Mouse (Mus musculus): ENCODE data around the gene Zfp52. TPM values are rescaled to one million over a fixed set of nuclear protein-coding genes. Genes with fewer than 3 reads are reported as not detected.

Zfp52 gene
- total and polyA plus RNA-seq, 3 experiments: 0.61 to 7.8 (median 7.4) TPM

DNA sequence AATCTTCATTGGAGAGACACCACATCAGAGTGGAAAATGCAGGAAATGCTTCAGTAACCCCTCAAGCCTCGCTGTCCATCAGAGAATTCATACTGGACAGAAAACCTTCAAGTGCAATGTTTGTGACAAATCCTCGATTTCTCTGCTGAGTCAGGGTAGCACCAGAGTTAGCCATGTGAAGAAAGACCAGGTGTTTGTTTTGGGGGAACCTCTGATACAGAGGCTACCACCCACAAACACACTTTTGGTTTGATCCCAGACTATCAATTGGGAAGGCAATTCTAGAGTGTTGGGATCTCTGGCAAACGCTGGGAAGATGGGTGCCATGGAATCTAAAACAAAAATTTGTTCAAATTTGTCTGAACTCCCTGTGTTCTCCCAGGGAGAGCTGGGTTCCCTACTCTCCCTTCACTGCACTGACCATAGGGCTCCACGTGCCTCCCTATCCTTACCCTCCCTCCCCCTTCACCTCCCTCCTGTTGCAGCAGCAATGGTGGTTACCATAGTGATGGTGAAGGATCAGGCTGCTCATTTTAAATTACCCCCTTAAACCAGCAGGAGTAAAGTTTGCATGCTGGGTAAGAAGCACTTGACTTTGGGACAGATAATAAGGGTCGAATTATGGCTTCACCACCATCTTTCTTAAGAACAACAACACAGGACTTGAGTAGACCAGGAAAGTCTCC lies 4.6 kb upstream of the Zfp52 start:
- TF ChIP-seq CTCF (IDR thresholded peaks at IDR 0.05; ENCODE audit: low read depth, low read length): no peak
- TF ChIP-seq GATA2 (IDR thresholded peaks at IDR 0.05; ENCODE audit: borderline replicate concordance, low read depth, low read length): no peak
- no peak for TF ChIP-seq TAL1 (conservative IDR thresholded peaks at IDR 0.05; ENCODE audit: low read depth, low read length)
- no peak for TF ChIP-seq GATA1 (IDR thresholded peaks at IDR 0.05; ENCODE audit: borderline replicate concordance, low read length)
- TF ChIP-seq POLR2AphosphoS5 (IDR thresholded peaks at IDR 0.05; ENCODE audit: insufficient replicate concordance, low read depth, low read length): no peak
- H3K36me3 ChIP-seq (replicated peaks): no peaks in the 10 kb centered on the region
- H3K27me3 ChIP-seq (ENCODE audit: insufficient read depth, low read length): no peaks in the 10 kb centered on the region
- H3K4me1 ChIP-seq (ENCODE audit: insufficient read depth, low read depth, low read length): peaks cover 41% of the 10 kb centered on the region
- H3K4me3 ChIP-seq (ENCODE audit: low read depth, low read length): no peak overlapping the region
- no peak for DNase-seq (ENCODE audit: low spot score)
- no peak for ATAC-seq (ENCODE audit: extremely low read depth, insufficient number of reproducible peaks, low FRiP score, poor library complexity, severe bottlenecking)
- H3K9me3 ChIP-seq (replicated peaks): no peaks in the 10 kb centered on the region

DNA sequence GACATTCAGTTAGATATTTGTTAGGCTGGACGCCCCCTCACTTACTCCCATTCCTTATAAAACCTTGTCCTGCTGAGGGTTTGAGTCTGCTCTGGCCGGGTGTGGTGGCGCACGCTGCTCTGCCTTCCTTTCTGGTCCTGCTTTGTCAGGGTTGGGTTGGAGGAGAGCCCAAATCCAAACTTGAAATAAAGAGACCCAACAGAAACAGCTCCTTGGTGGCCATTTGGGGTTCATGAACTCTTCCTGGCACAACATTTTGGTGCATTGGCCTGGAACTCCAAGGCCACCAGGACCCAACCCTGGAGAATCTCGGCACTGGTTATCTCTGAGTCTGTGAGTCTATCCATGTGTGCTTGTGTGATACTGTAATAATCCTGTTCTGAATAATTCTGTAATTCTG lies 3.7 kb upstream of the Zfp52 start:
- no peaks in the 10 kb centered on the region for H3K27me3 ChIP-seq (ENCODE audit: insufficient read depth, low read length)
- H3K9me3 ChIP-seq (replicated peaks): no peaks in the 10 kb centered on the region
- no peaks in the 10 kb centered on the region for H3K36me3 ChIP-seq (replicated peaks)
- no peak for TF ChIP-seq GATA2 (IDR thresholded peaks at IDR 0.05; ENCODE audit: borderline replicate concordance, low read depth, low read length)
- no peak for TF ChIP-seq GATA1 (IDR thresholded peaks at IDR 0.05; ENCODE audit: borderline replicate concordance, low read length)
- no peak for TF ChIP-seq TAL1 (conservative IDR thresholded peaks at IDR 0.05; ENCODE audit: low read depth, low read length)
- no peak for TF ChIP-seq POLR2AphosphoS5 (IDR thresholded peaks at IDR 0.05; ENCODE audit: insufficient replicate concordance, low read depth, low read length)
- no peak for TF ChIP-seq CTCF (IDR thresholded peaks at IDR 0.05; ENCODE audit: low read depth, low read length)
- peak overlapping the region; percentile 77; the same call in 1 of the 2 replicates for H3K4me3 ChIP-seq (ENCODE audit: low read depth, low read length)
- H3K4me1 ChIP-seq (ENCODE audit: insufficient read depth, low read depth, low read length): peaks cover 42% of the 10 kb centered on the region
- DNase-seq (ENCODE audit: low spot score) (no peak), ATAC-seq (ENCODE audit: extremely low read depth, insufficient number of reproducible peaks, low FRiP score, poor library complexity, severe bottlenecking) (no peak)

GRCm38 (mm10) chr17:21532101-21532951 lies 3.0 kb upstream of the Zfp52 start:
- Histone ChIP-seq H3K4me1 (ENCODE audit: insufficient read depth, low read depth, low read length) (peaks cover 42% of the 10 kb centered on the region), H3K4me3 (ENCODE audit: low read depth, low read length) (peak overlapping the region; percentile 77), H3K36me3 (replicated peaks) (no peaks in the 10 kb centered on the region), H3K27me3 (ENCODE audit: insufficient read depth, low read length) (no peaks in the 10 kb centered on the region), H3K9me3 (replicated peaks) (no peaks in the 10 kb centered on the region)
- ATAC-seq (ENCODE audit: extremely low read depth, insufficient number of reproducible peaks, low FRiP score, poor library complexity, severe bottlenecking) (peak; percentile 68), DNase-seq (ENCODE audit: low spot score) (peak; percentile 65)
- TF ChIP-seq POLR2AphosphoS5 (IDR thresholded peaks at IDR 0.05; ENCODE audit: insufficient replicate concordance, low read depth, low read length) (no peak), GATA1 (IDR thresholded peaks at IDR 0.05; ENCODE audit: borderline replicate concordance, low read length) (no peak), GATA2 (IDR thresholded peaks at IDR 0.05; ENCODE audit: borderline replicate concordance, low read depth, low read length) (no peak), TAL1 (conservative IDR thresholded peaks at IDR 0.05; ENCODE audit: low read depth, low read length) (no peak), CTCF (IDR thresholded peaks at IDR 0.05; ENCODE audit: low read depth, low read length) (no peak)

- Histone ChIP-seq H3K9me3 (replicated peaks) (no peaks in the 10 kb centered on the region), H3K4me3 (ENCODE audit: low read depth, low read length) (no peak overlapping the region), H3K27me3 (ENCODE audit: insufficient read depth, low read length) (no peaks in the 10 kb centered on the region), H3K4me1 (ENCODE audit: insufficient read depth, low read depth, low read length) (peaks cover 42% of the 10 kb centered on the region), H3K36me3 (replicated peaks) (no peaks in the 10 kb centered on the region)
- ATAC-seq (ENCODE audit: extremely low read depth, insufficient number of reproducible peaks, low FRiP score, poor library complexity, severe bottlenecking): no peak
- TF ChIP-seq POLR2AphosphoS5 (IDR thresholded peaks at IDR 0.05; ENCODE audit: insufficient replicate concordance, low read depth, low read length): no peak
- TF ChIP-seq GATA2 (IDR thresholded peaks at IDR 0.05; ENCODE audit: borderline replicate concordance, low read depth, low read length): no peak
- TF ChIP-seq CTCF (IDR thresholded peaks at IDR 0.05; ENCODE audit: low read depth, low read length): no peak
- no peak for TF ChIP-seq GATA1 (IDR thresholded peaks at IDR 0.05; ENCODE audit: borderline replicate concordance, low read length)
- no peak for TF ChIP-seq TAL1 (conservative IDR thresholded peaks at IDR 0.05; ENCODE audit: low read depth, low read length)
- DNase-seq (ENCODE audit: low spot score): no peak
These were observed 1.4 kb upstream of the Zfp52 start for GRCm38 (mm10) chr17:21533961-21534360.

- H3K36me3 ChIP-seq (replicated peaks): no peaks in the 10 kb centered on the region
- peak overlapping the region; percentile 74; the same call in 1 of the 2 replicates for H3K4me3 ChIP-seq (ENCODE audit: low read depth, low read length)
- peaks cover 42% of the 10 kb centered on the region for H3K4me1 ChIP-seq (ENCODE audit: insufficient read depth, low read depth, low read length)
- TF ChIP-seq POLR2AphosphoS5 (IDR thresholded peaks at IDR 0.05; ENCODE audit: insufficient replicate concordance, low read depth, low read length): no peak
- TF ChIP-seq CTCF (IDR thresholded peaks at IDR 0.05; ENCODE audit: low read depth, low read length): peak; percentile 28; the same call in 1 of the 2 replicates
- no peak for TF ChIP-seq GATA2 (IDR thresholded peaks at IDR 0.05; ENCODE audit: borderline replicate concordance, low read depth, low read length)
- no peak for TF ChIP-seq GATA1 (IDR thresholded peaks at IDR 0.05; ENCODE audit: borderline replicate concordance, low read length)
- TF ChIP-seq TAL1 (conservative IDR thresholded peaks at IDR 0.05; ENCODE audit: low read depth, low read length): no peak
- H3K27me3 ChIP-seq (ENCODE audit: insufficient read depth, low read length): no peaks in the 10 kb centered on the region
- H3K9me3 ChIP-seq (replicated peaks): no peaks in the 10 kb centered on the region
- DNase-seq (ENCODE audit: low spot score) (peak; percentile 38), ATAC-seq (ENCODE audit: extremely low read depth, insufficient number of reproducible peaks, low FRiP score, poor library complexity, severe bottlenecking) (peak; percentile 51)
These were observed 761 bp upstream of the Zfp52 start for GRCm38 (mm10) chr17:21534460-21535095.

Data from G1E (cell line).